ENCODE assay signal across 17 mouse cellular contexts in genomic region chr3:100201554-100201953, GRCm38 (mm10). TPM values are rescaled to one million over a fixed set of nuclear protein-coding genes. Genes with fewer than 3 reads are reported as not detected.
DNase-seq lines count a peak whose midpoint lies in the region; ATAC-seq and TF ChIP-seq lines count a peak whose summit lies in the region.
"Had no signal": no experiment of that assay in that cellular context is flagged by ENCODE, and none has a peak within 500 bp of the region (broad histone marks: within the 10 kb centered on the region; RNA-seq: fewer than 3 reads in every experiment).

No protein-coding gene starts in this region.

- H3K27me3 ChIP-seq in intestine, postnatal 0 days (replicated peaks; ENCODE audit: control insufficient read depth, insufficient read depth, low read length) = no peaks in the 10 kb centered on the region
- H3K27me3 ChIP-seq: CH12.LX; forebrain, embryonic 12.5 days; kidney, embryonic 15.5 days; limb, embryonic 12.5 days; megakaryocyte, embryonic 14.5 days; neural tube, embryonic 12.5 days had no signal

- H3K4me1 ChIP-seq in intestine, postnatal 0 days (replicated peaks; ENCODE audit: control insufficient read depth, insufficient read depth, low read length) = no peaks in the 10 kb centered on the region
- H3K4me1 ChIP-seq: forebrain, embryonic 12.5 days; kidney, embryonic 15.5 days; megakaryocyte, embryonic 14.5 days; neural tube, embryonic 12.5 days had no signal

- no peak for TF ChIP-seq CTCF in intestine, postnatal 0 days (IDR thresholded peaks at IDR 0.05; ENCODE audit: low read depth)

- H3K27ac ChIP-seq in intestine, postnatal 0 days (ENCODE audit: low read depth, low read length) = peak overlapping the region; percentile 70
- H3K27ac ChIP-seq: forebrain, embryonic 12.5 days; kidney, embryonic 15.5 days; limb, embryonic 12.5 days; neural tube, embryonic 12.5 days had no signal

- no peaks in the 10 kb centered on the region for H3K9me3 ChIP-seq in intestine, postnatal 0 days (ENCODE audit: control insufficient read depth)
- H3K9me3 ChIP-seq: forebrain, embryonic 12.5 days; kidney, embryonic 15.5 days; limb, embryonic 12.5 days; megakaryocyte, embryonic 14.5 days; neural tube, embryonic 12.5 days had no signal

- no peak overlapping the region for H3K4me2 ChIP-seq in intestine, postnatal 0 days (replicated peaks; ENCODE audit: low read depth)
- H3K4me2 ChIP-seq: forebrain, embryonic 12.5 days; kidney, embryonic 15.5 days; limb, embryonic 12.5 days; neural tube, embryonic 12.5 days had no signal

- H3K9ac ChIP-seq in intestine, postnatal 0 days (ENCODE audit: low read depth, low read length) = no peak overlapping the region
- H3K9ac ChIP-seq: forebrain, embryonic 12.5 days; kidney, embryonic 15.5 days; limb, embryonic 12.5 days; neural tube, embryonic 12.5 days had no signal

- ATAC-seq in intestine, postnatal 0 days = peak; percentile 84
- ATAC-seq: midbrain, embryonic 16.5 days had no signal

- DNase-seq in adrenal gland, adult 8-10 months = peak; percentile 15
- no peak for DNase-seq in adrenal gland, postnatal 4 days (ENCODE audit: low spot score in 2 of 2)
- peak; percentile 30 to 79 for DNase-seq in layer of hippocampus, adult 18-20 months (ENCODE audit: low spot score in 2 of 2)
- DNase-seq in layer of hippocampus, postnatal 25 days (ENCODE audit: extremely low spot score in 1 of 2, low spot score in 1 of 2) = no peak
- peak; percentile 23 for DNase-seq in adrenal gland, postnatal 10 days
- DNase-seq in thymus, postnatal 36 days = no peak
- no peak for DNase-seq in gastrocnemius, adult 8-10 months (ENCODE audit: low spot score in 2 of 2)
- DNase-seq: cerebellum, adult 8-10 months; right cerebral cortex, postnatal 4 days had no signal

- peaks cover 55% of the 10 kb centered on the region for H3K36me3 ChIP-seq in intestine, postnatal 0 days (ENCODE audit: control insufficient read depth, insufficient read depth)

- no peak overlapping the region for H3K4me3 ChIP-seq in intestine, postnatal 0 days (ENCODE audit: low read depth, low read length)
- H3K4me3 ChIP-seq: forebrain, embryonic 12.5 days; kidney, embryonic 15.5 days; limb, embryonic 12.5 days; megakaryocyte, embryonic 14.5 days; neural tube, embryonic 12.5 days had no signal

- WGBS in intestine, postnatal 0 days = 78% methylated on average over 7 of the region's 7 CpGs

RNA-seq across cellular contexts. Expression of gene Wdr3, which starts 39.3 kb away (rescaled TPM):
- 10 to 100 TPM; 23.8 to 35.2 (median 29.3) TPM for total RNA-seq in adrenal gland, adult 8-10 months (2022)
- total RNA-seq in adrenal gland, postnatal 4 days (2021) = 10 to 100 TPM; 30.6 to 37.4 TPM
- total RNA-seq in layer of hippocampus, adult 18-20 months (2021) = 10 to 100 TPM; 21.5 to 22.4 TPM
- 10 to 100 TPM; 22.8 to 25.0 TPM for total RNA-seq in layer of hippocampus, postnatal 25 days (2021)
- total RNA-seq in adrenal gland, postnatal 10 days (2021) = 10 to 100 TPM; 24.9 to 25.5 TPM
- 10.1 TPM in 2 replicates for polyA plus RNA-seq in intestine, postnatal 0 days (2015; fragmentation: Nextera tagmentation; extraction: Ambion mirVana)
- total RNA-seq in gastrocnemius, adult 8-10 months (2022) = 10 to 100 TPM in 2 of 4 experiments, 1 to 10 TPM in 2; 9.6 to 16.8 (median 10.4) TPM

RNA-seq across cellular contexts. Expression of gene Gdap2, which starts 39.4 kb away (rescaled TPM):
- total RNA-seq in adrenal gland, adult 8-10 months (2022) = 10 to 100 TPM; 14.9 to 25.1 (median 17.1) TPM
- 10 to 100 TPM; 17.4 to 20.9 TPM for total RNA-seq in adrenal gland, postnatal 4 days (2021)
- total RNA-seq in layer of hippocampus, adult 18-20 months (2021) = 10 to 100 TPM; 39.5 to 42.5 TPM
- 10 to 100 TPM; 33.0 to 43.1 TPM for total RNA-seq in layer of hippocampus, postnatal 25 days (2021)
- total RNA-seq in adrenal gland, postnatal 10 days (2021) = 10 to 100 TPM; 15.6 to 17.0 TPM
- polyA plus RNA-seq in intestine, postnatal 0 days (2015; fragmentation: Nextera tagmentation; extraction: Ambion mirVana) = 65.6 TPM in 2 replicates
- 1 to 10 TPM; 5.4 to 6.8 (median 6.4) TPM for total RNA-seq in gastrocnemius, adult 8-10 months (2022)

Comparison
In these comparisons a context has a peak if more than half of its experiments do, and no peak if none do; other contexts are left out.
1. DNase-seq: peak in adrenal gland, adult 8-10 months (single experiment), layer of hippocampus, adult 18-20 months (2 of 2) and adrenal gland, postnatal 10 days (single experiment); none in adrenal gland, postnatal 4 days (0 of 2), layer of hippocampus, postnatal 25 days (0 of 2), thymus, postnatal 36 days (0 of 2) and gastrocnemius, adult 8-10 months (0 of 2).